Mouse (Mus musculus): ENCODE measurements around the gene Tspear.

Tspear gene

GRCm38 (mm10) chr10:77922681-77923080 lies 236.3 kb downstream of the Tspear start:
- no peak for DNase-seq (ENCODE audit: extremely low read depth, insufficient read length, low spot score)

GRCm38 (mm10) chr10:77926140-77926539 lies 239.8 kb downstream of the Tspear start:
- no peak for DNase-seq (ENCODE audit: extremely low read depth, insufficient read length, low spot score)

- DNase-seq (ENCODE audit: extremely low read depth, insufficient read length, low spot score): no peak
Measured at GRCm38 (mm10) chr10:77927375-77927774, 241.0 kb downstream of the Tspear start.

All from 3134 (cell line).